Mouse (Mus musculus): ENCODE measurements around the gene Fancf. TPM values are rescaled to one million over a fixed set of nuclear protein-coding genes. Genes with fewer than 3 reads are reported as not detected.

Gene Fancf
- polyA plus RNA-seq, 1 experiment from 2014 or later = 7.6 TPM

GRCm38 (mm10) chr7:51862842-51863241 is 775 bp upstream of the Fancf start:
- H3K9me3 ChIP-seq (replicated peaks; ENCODE audit: control insufficient read depth, low read length, poor library complexity, severe bottlenecking) = no peaks in the 10 kb centered on the region
- WGBS = 78% methylated on average over 3 of the region's 3 CpGs
- peak overlapping the region; percentile 79 for H3K4me3 ChIP-seq (ENCODE audit: low read depth, low read length)
- no peaks in the 10 kb centered on the region for H3K27me3 ChIP-seq (ENCODE audit: control insufficient read depth, insufficient read depth, low read depth, low read length)
- H3K4me1 ChIP-seq (ENCODE audit: control insufficient read depth, insufficient read depth, low read length) = peaks cover 20% of the 10 kb centered on the region
- ATAC-seq = no peak
- peak overlapping the region; percentile 78 for H3K4me2 ChIP-seq (ENCODE audit: low read length)
- no peaks in the 10 kb centered on the region for H3K36me3 ChIP-seq (ENCODE audit: control insufficient read depth, insufficient read depth, low read length)
- H3K27ac ChIP-seq (ENCODE audit: low read length) = no peak overlapping the region
- peak overlapping the region; percentile 91 for H3K9ac ChIP-seq (ENCODE audit: low read depth, low read length)

- Histone ChIP-seq H3K4me3 (ENCODE audit: low read depth, low read length) (peak within 1 kb of the TSS; percentile 79), H3K9me3 (replicated peaks; ENCODE audit: control insufficient read depth, low read length, poor library complexity, severe bottlenecking) (no peaks in the 10 kb centered on the region), H3K27ac (ENCODE audit: low read length) (peak within 1 kb of the TSS; percentile 99), H3K4me2 (ENCODE audit: low read length) (peak within 1 kb of the TSS; percentile 93), H3K9ac (ENCODE audit: low read depth, low read length) (peak within 1 kb of the TSS; percentile 91), H3K4me1 (ENCODE audit: control insufficient read depth, insufficient read depth, low read length) (peaks cover 20% of the 10 kb centered on the region), H3K36me3 (ENCODE audit: control insufficient read depth, insufficient read depth, low read length) (no peaks in the 10 kb centered on the region), H3K27me3 (ENCODE audit: control insufficient read depth, insufficient read depth, low read depth, low read length) (no peaks in the 10 kb centered on the region)
- 8% methylated on average over 81 of the region's 105 CpGs for WGBS
- peak; percentile 91 for ATAC-seq
Measured at GRCm38 (mm10) chr7:51861250-51862096, 594 bp downstream of the Fancf start, which contains the start of gene Gas2. TSS of gene Gas2 (plus strand) at chr7:51862015.

- H3K4me2 ChIP-seq (ENCODE audit: low read length) = no peak overlapping the region
- H3K4me1 ChIP-seq (ENCODE audit: control insufficient read depth, insufficient read depth, low read length) = no peaks in the 10 kb centered on the region
- H3K27me3 ChIP-seq (ENCODE audit: control insufficient read depth, insufficient read depth, low read depth, low read length) = no peaks in the 10 kb centered on the region
- no peak for ATAC-seq
- no peak overlapping the region for H3K27ac ChIP-seq (ENCODE audit: low read length)
- no peaks in the 10 kb centered on the region for H3K9me3 ChIP-seq (replicated peaks; ENCODE audit: control insufficient read depth, low read length, poor library complexity, severe bottlenecking)
- no peaks in the 10 kb centered on the region for H3K36me3 ChIP-seq (ENCODE audit: control insufficient read depth, insufficient read depth, low read length)
- no peak overlapping the region for H3K4me3 ChIP-seq (ENCODE audit: low read depth, low read length)
- no peak overlapping the region for H3K9ac ChIP-seq (ENCODE audit: low read depth, low read length)
- WGBS = 91% methylated on average over 5 of the region's 5 CpGs
Measured at GRCm38 (mm10) chr7:51851890-51852507, 10.1 kb downstream of the Fancf start.

GRCm38 (mm10) chr7:51850877-51851276 is 11.2 kb downstream of the Fancf start:
- ATAC-seq = no peak
- Histone ChIP-seq H3K4me2 (ENCODE audit: low read length) (no peak overlapping the region), H3K4me3 (ENCODE audit: low read depth, low read length) (no peak overlapping the region), H3K9ac (ENCODE audit: low read depth, low read length) (no peak overlapping the region), H3K27ac (ENCODE audit: low read length) (no peak overlapping the region), H3K4me1 (ENCODE audit: control insufficient read depth, insufficient read depth, low read length) (no peaks in the 10 kb centered on the region), H3K27me3 (ENCODE audit: control insufficient read depth, insufficient read depth, low read depth, low read length) (no peaks in the 10 kb centered on the region), H3K36me3 (ENCODE audit: control insufficient read depth, insufficient read depth, low read length) (no peaks in the 10 kb centered on the region), H3K9me3 (replicated peaks; ENCODE audit: control insufficient read depth, low read length, poor library complexity, severe bottlenecking) (no peaks in the 10 kb centered on the region)
- WGBS = 89% methylated on average over 6 of the region's 6 CpGs

GRCm38 (mm10) chr7:51840515-51840914 is 21.6 kb downstream of the Fancf start:
- no peak for ATAC-seq
- no peak overlapping the region for H3K9ac ChIP-seq (ENCODE audit: low read depth, low read length)
- no peaks in the 10 kb centered on the region for H3K36me3 ChIP-seq (ENCODE audit: control insufficient read depth, insufficient read depth, low read length)
- no peak overlapping the region for H3K4me2 ChIP-seq (ENCODE audit: low read length)
- no peak overlapping the region for H3K4me3 ChIP-seq (ENCODE audit: low read depth, low read length)
- 68% methylated on average over 7 of the region's 7 CpGs for WGBS
- peak overlapping the region; percentile 39; the same call in 1 of the 2 replicates for H3K27ac ChIP-seq (ENCODE audit: low read length)
- no peaks in the 10 kb centered on the region; the same call in 1 of the 2 replicates for H3K9me3 ChIP-seq (replicated peaks; ENCODE audit: control insufficient read depth, low read length, poor library complexity, severe bottlenecking)
- peaks cover 4% of the 10 kb centered on the region; the same call in 1 of the 2 replicates for H3K4me1 ChIP-seq (ENCODE audit: control insufficient read depth, insufficient read depth, low read length)
- no peaks in the 10 kb centered on the region for H3K27me3 ChIP-seq (ENCODE audit: control insufficient read depth, insufficient read depth, low read depth, low read length)

GRCm38 (mm10) chr7:51831917-51832316 is 30.1 kb downstream of the Fancf start:
- no peak overlapping the region for H3K9ac ChIP-seq (ENCODE audit: low read depth, low read length)
- H3K36me3 ChIP-seq (ENCODE audit: control insufficient read depth, insufficient read depth, low read length) = no peaks in the 10 kb centered on the region
- no peak overlapping the region for H3K4me2 ChIP-seq (ENCODE audit: low read length)
- no peaks in the 10 kb centered on the region for H3K9me3 ChIP-seq (replicated peaks; ENCODE audit: control insufficient read depth, low read length, poor library complexity, severe bottlenecking)
- H3K27me3 ChIP-seq (ENCODE audit: control insufficient read depth, insufficient read depth, low read depth, low read length) = no peaks in the 10 kb centered on the region
- 12% methylated on average over 7 of the region's 7 CpGs for WGBS
- no peak overlapping the region for H3K4me3 ChIP-seq (ENCODE audit: low read depth, low read length)
- peaks cover 2% of the 10 kb centered on the region; the same call in 1 of the 2 replicates for H3K4me1 ChIP-seq (ENCODE audit: control insufficient read depth, insufficient read depth, low read length)
- ATAC-seq = peak; percentile 83
- H3K27ac ChIP-seq (ENCODE audit: low read length) = peak overlapping the region; percentile 54

- Histone ChIP-seq H3K27me3 (ENCODE audit: control insufficient read depth, insufficient read depth, low read depth, low read length) (no peaks in the 10 kb centered on the region), H3K9ac (ENCODE audit: low read depth, low read length) (no peak overlapping the region), H3K9me3 (replicated peaks; ENCODE audit: control insufficient read depth, low read length, poor library complexity, severe bottlenecking) (no peaks in the 10 kb centered on the region), H3K36me3 (ENCODE audit: control insufficient read depth, insufficient read depth, low read length) (no peaks in the 10 kb centered on the region), H3K4me2 (ENCODE audit: low read length) (no peak overlapping the region), H3K4me1 (ENCODE audit: control insufficient read depth, insufficient read depth, low read length) (peaks cover 3% of the 10 kb centered on the region; the same call in 1 of the 2 replicates), H3K4me3 (ENCODE audit: low read depth, low read length) (no peak overlapping the region), H3K27ac (ENCODE audit: low read length) (peak overlapping the region; percentile 73)
- 48% methylated on average over 7 of the region's 7 CpGs for WGBS
- ATAC-seq = peak; percentile 71
Measured at GRCm38 (mm10) chr7:51823562-51824338, 38.3 kb downstream of the Fancf start.

GRCm38 (mm10) chr7:51821467-51821866 is 40.6 kb downstream of the Fancf start:
- Histone ChIP-seq H3K9me3 (replicated peaks; ENCODE audit: control insufficient read depth, low read length, poor library complexity, severe bottlenecking) (no peaks in the 10 kb centered on the region), H3K4me2 (ENCODE audit: low read length) (no peak overlapping the region), H3K4me3 (ENCODE audit: low read depth, low read length) (no peak overlapping the region), H3K27ac (ENCODE audit: low read length) (no peak overlapping the region), H3K9ac (ENCODE audit: low read depth, low read length) (no peak overlapping the region), H3K36me3 (ENCODE audit: control insufficient read depth, insufficient read depth, low read length) (no peaks in the 10 kb centered on the region), H3K4me1 (ENCODE audit: control insufficient read depth, insufficient read depth, low read length) (peaks cover 3% of the 10 kb centered on the region; the same call in 1 of the 2 replicates), H3K27me3 (ENCODE audit: control insufficient read depth, insufficient read depth, low read depth, low read length) (no peaks in the 10 kb centered on the region)
- ATAC-seq = no peak
- 69% methylated on average over 2 of the region's 2 CpGs for WGBS

Measured in midbrain, embryonic 16.5 days (tissue).